ENCODE assay signal across 17 mouse cellular contexts in genomic region chr12:100579221-100579620, GRCm38 (mm10). TPM values are rescaled to one million over a fixed set of nuclear protein-coding genes. Genes with fewer than 3 reads are reported as not detected.
DNase-seq lines count a peak whose midpoint lies in the region.
"Had no signal": no experiment of that assay in that cellular context is flagged by ENCODE, and none has a peak within 500 bp of the region (broad histone marks: within the 10 kb centered on the region; RNA-seq: fewer than 3 reads in every experiment).

No protein-coding gene starts in this region.

- peak; percentile 15 for DNase-seq in heart, adult 8-10 months (ENCODE audit: low spot score)
- DNase-seq in heart, postnatal 25 days (ENCODE audit: low spot score): no peak
- DNase-seq in brain, adult 2 months (ENCODE audit: low read depth, low spot score): peak; percentile 59
- peak; percentile 33 to 51 for DNase-seq in cerebellum, adult 18-20 months
- peak; percentile 75 to 78 for DNase-seq in cerebellum, postnatal 10 days
- DNase-seq in gastrocnemius, postnatal 36 days: no peak
- no peak for DNase-seq in urinary bladder, postnatal 25 days (ENCODE audit: low spot score)
- no peak for DNase-seq in lung, postnatal 25 days (ENCODE audit: low spot score)
- DNase-seq: adrenal gland, postnatal 36 days; embryo, embryonic 11 days; gastrocnemius, postnatal 25 days; heart, postnatal 4 days; kidney, adult 11 months; kidney, postnatal 25 days; lung, adult 18-20 months; right cerebral cortex, postnatal 25 days; thymus, postnatal 14 days had no signal

- intact Hi-C loops in heart, postnatal 25 days (cut with DNase I): loop anchor here (5.0 kb wide), 3 partner anchors 72 to 348 kb away; no protein-coding TSS in a partner anchor
- intact Hi-C loops in gastrocnemius, postnatal 36 days (cut with DNase I): loop anchor here (2.0 to 10.0 kb wide), 3 partner anchors 143 to 346 kb away; no protein-coding TSS in a partner anchor

RNA-seq across cellular contexts. Expression of gene Ttc7b, which starts 58.6 kb away (rescaled TPM):
- total RNA-seq in heart, adult 8-10 months (2022): 10 to 100 TPM; 78.8 to 94.4 (median 86.7) TPM
- total RNA-seq in heart, postnatal 25 days (2021): 10 to 100 TPM; 78.9 to 81.0 TPM
- 100 to 1,000 TPM; 138 to 139 TPM for total RNA-seq in gastrocnemius, postnatal 36 days (2021)

Comparison
In these comparisons a context has a peak if more than half of its experiments do, and no peak if none do; other contexts are left out.
1. DNase-seq: peak in heart, adult 8-10 months (single experiment), brain, adult 2 months (single experiment), cerebellum, adult 18-20 months (2 of 2) and cerebellum, postnatal 10 days (2 of 2); none in heart, postnatal 25 days (single experiment), gastrocnemius, postnatal 36 days (0 of 2), urinary bladder, postnatal 25 days (single experiment) and lung, postnatal 25 days (single experiment).